Mouse (Mus musculus) CH12.LX (cell line): Measurements from ENCODE around the gene Dscam. TPM values are rescaled to one million over a fixed set of nuclear protein-coding genes. Genes with fewer than 3 reads are reported as not detected.

ENCODE experiments used
- DNase-seq: peaks from one replicate; pipeline ENCODE4 v3.0.0-alpha.2; 2013; ENCODE audit errors: extremely low read depth
- H3K27ac ChIP-seq: 2 replicates; pipeline ENCODE4 v1.5.1; 2012; ENCODE audit warnings: low read depth, mild to moderate bottlenecking, control low read depth, moderate library complexity; ENCODE audit not compliant: insufficient read depth
- H3K27me3 ChIP-seq: replicated peaks from 2 replicates; pipeline ENCODE3; 2012; ENCODE audit warnings: inconsistent platforms
- H3K36me3 ChIP-seq, 2 experiments: replicated peaks in 1 of 2; 2 replicates each; pipeline versions ENCODE3 to v1.6.1; 2012; ENCODE audit warnings: inconsistent platforms in 1 of 2, low read length in 1 of 2, mild to moderate bottlenecking in 1 of 2, mixed read lengths in 1 of 2, moderate library complexity in 1 of 2; ENCODE audit not compliant: control insufficient read depth in 1 of 2, insufficient read depth in 1 of 2
- H3K4me1 ChIP-seq, 2 experiments: 2 replicates each; pipeline ENCODE4 v1.6.1; 2012; ENCODE audit warnings: inconsistent platforms in 1 of 2, moderate library complexity in 1 of 2; ENCODE audit not compliant: insufficient read depth in 2 of 2, control insufficient read depth in 1 of 2
- H3K4me2 ChIP-seq: 2 replicates; pipeline ENCODE4 v1.6.1; 2012; ENCODE audit warnings: low read depth, mild to moderate bottlenecking, control low read depth; ENCODE audit not compliant: poor library complexity, insufficient read depth, severe bottlenecking
- H3K4me3 ChIP-seq, 3 experiments: fragments of 150-350 bp in 1 of 3; sonication (generic) in 1 of 3; replicated peaks in 1 of 3; 2 replicates each; pipeline versions ENCODE3 to v1.5.1; 2011 to 2012; ENCODE audit warnings: low read depth in 2 of 3, low read length in 2 of 3, mild to moderate bottlenecking in 2 of 3, moderate library complexity in 2 of 3, control low read depth in 1 of 3, improper control_type of control experiment in 1 of 3, inconsistent platforms in 1 of 3, mixed read lengths in 1 of 3; ENCODE audit not compliant: poor library complexity in 1 of 3
- H3K79me2 ChIP-seq: replicated peaks from 2 replicates; pipeline ENCODE4 v1.6.1; 2012; ENCODE audit warnings: mild to moderate bottlenecking, moderate library complexity; ENCODE audit not compliant: control insufficient read depth, poor library complexity, insufficient read depth, severe bottlenecking; ENCODE audit errors: extremely low read depth
- H3K9ac ChIP-seq: 2 replicates; pipeline ENCODE4 v1.6.1; 2012; ENCODE audit warnings: low read depth, mild to moderate bottlenecking, control low read depth, moderate library complexity; ENCODE audit not compliant: insufficient read depth
- H3K9me3 ChIP-seq: replicated peaks from 2 replicates; pipeline ENCODE3; 2012; ENCODE audit warnings: low read length, inconsistent platforms, mixed read lengths
- CHD1 ChIP-seq: IDR thresholded peaks from 2 replicates; pipeline ENCODE4 v1.6.1; 2012; ENCODE audit warnings: low read depth, low read length, improper control_type of control experiment, inconsistent platforms
- E2F4 ChIP-seq: IDR thresholded peaks from 2 replicates; pipeline ENCODE4 v1.6.1; 2011; ENCODE audit warnings: low read depth, low read length, improper control_type of control experiment; ENCODE audit not compliant: insufficient replicate concordance
- EP300 ChIP-seq: IDR thresholded peaks from 2 replicates; pipeline ENCODE4 v1.6.1; 2011; ENCODE audit warnings: low read length, improper control_type of control experiment
- ETS1 ChIP-seq: conservative IDR thresholded peaks from 2 replicates; pipeline ENCODE4 v1.6.1; 2012; ENCODE audit warnings: low read depth, mild to moderate bottlenecking, inconsistent platforms, low read length, improper control_type of control experiment, moderate library complexity
- GABPA ChIP-seq: IDR thresholded peaks from 2 replicates; pipeline ENCODE4 v1.6.1; 2012; ENCODE audit warnings: low read depth, low read length, improper control_type of control experiment, inconsistent platforms; ENCODE audit not compliant: insufficient replicate concordance
- IRF4 ChIP-seq: IDR thresholded peaks from 2 replicates; pipeline ENCODE4 v1.6.1; 2014; ENCODE audit warnings: low read depth, mild to moderate bottlenecking, inconsistent platforms, low read length, improper control_type of control experiment
- JUND ChIP-seq: conservative IDR thresholded peaks from 2 replicates; pipeline ENCODE4 v1.6.1; 2011; ENCODE audit warnings: low read depth, low read length, improper control_type of control experiment
- KAT2A ChIP-seq: IDR thresholded peaks from 2 replicates; pipeline ENCODE4 v1.6.1; 2012; ENCODE audit warnings: low read length, improper control_type of control experiment, inconsistent platforms; ENCODE audit not compliant: insufficient replicate concordance
- MAX ChIP-seq: IDR thresholded peaks from 2 replicates; pipeline ENCODE4 v1.6.1; 2011; ENCODE audit warnings: low read length, improper control_type of control experiment
- MEF2A ChIP-seq: IDR thresholded peaks from 2 replicates; pipeline ENCODE4 v1.6.1; 2014; ENCODE audit warnings: low read depth, mild to moderate bottlenecking, inconsistent platforms, low read length, improper control_type of control experiment, borderline replicate concordance
- MXI1 ChIP-seq: IDR thresholded peaks from 2 replicates; pipeline ENCODE4 v1.6.1; 2011; ENCODE audit warnings: mild to moderate bottlenecking, low read depth, low read length, improper control_type of control experiment
- RAD21 ChIP-seq: IDR thresholded peaks from 2 replicates; pipeline ENCODE4 v1.6.1; 2011; ENCODE audit warnings: low read depth, mild to moderate bottlenecking, low read length, improper control_type of control experiment, moderate library complexity
- RCOR1 ChIP-seq: conservative IDR thresholded peaks from 2 replicates; pipeline ENCODE4 v1.6.1; 2012; ENCODE audit warnings: low read depth, mild to moderate bottlenecking, inconsistent platforms, low read length, improper control_type of control experiment
- SMC3 ChIP-seq: IDR thresholded peaks from 2 replicates; pipeline ENCODE4 v1.6.1; 2011; ENCODE audit warnings: low read depth, low read length, improper control_type of control experiment
- TBP ChIP-seq: conservative IDR thresholded peaks from 2 replicates; pipeline ENCODE4 v1.6.1; 2011; ENCODE audit warnings: low read depth, low read length, improper control_type of control experiment
- UBTF ChIP-seq: IDR thresholded peaks from 2 replicates; pipeline ENCODE4 v1.6.1; 2012; ENCODE audit warnings: low read depth, mild to moderate bottlenecking, inconsistent platforms, low read length, improper control_type of control experiment, moderate library complexity
- USF1 ChIP-seq: IDR thresholded peaks from 2 replicates; pipeline ENCODE4 v1.6.1; 2014; ENCODE audit warnings: low read depth, mild to moderate bottlenecking, inconsistent platforms, low read length, improper control_type of control experiment
- ZC3H11A ChIP-seq: IDR thresholded peaks from 2 replicates; pipeline ENCODE4 v1.6.1; 2012; ENCODE audit warnings: low read depth, mild to moderate bottlenecking, inconsistent platforms, low read length, improper control_type of control experiment
- ZMIZ1 ChIP-seq: IDR thresholded peaks from 2 replicates; pipeline ENCODE4 v1.6.1; 2012; ENCODE audit warnings: low read depth, mild to moderate bottlenecking, inconsistent platforms, low read length, improper control_type of control experiment
- ZNF384 ChIP-seq: IDR thresholded peaks from 2 replicates; pipeline ENCODE4 v1.6.1; 2012; ENCODE audit warnings: low read depth, low read length, improper control_type of control experiment, inconsistent platforms
- dilution Hi-C: fragments of 300-500 bp; cut with MboI; formaldehyde crosslinking; loops from 2 replicates; pipeline ENCODE4 v1.14.3; 2020; ENCODE audit warnings: low sequenced_read_pairs; ENCODE audit not compliant: extremely low pct_unique_long_range_greater_than_20kb, extremely low pct_ligation_motif_present
- in situ Hi-C: fragments of 300-500 bp; cut with MboI; formaldehyde crosslinking; loops from 3 replicates; pipeline ENCODE4 v1.14.3; 2019; ENCODE audit warnings: low sequenced_read_pairs, low pct_ligation_motif_present, low pct_unique_long_range_greater_than_20kb, mixed read lengths
- polyA plus RNA-seq: library from polyadenylated mRNA; unstranded; fragments of >175 nt; gene quantifications from 2 replicates; pipeline ENCODE4 v1.2.1, GENCODE M21; 2012; ENCODE audit warnings: low read depth; ENCODE audit not compliant: insufficient read length
- total RNA-seq, 2 experiments: library from RNA; depleted of rRNA; stranded (reverse); fragments of 300-350 nt in 1 of 2; fragments of >200 nt in 1 of 2; gene quantifications; 2 replicates each; pipeline ENCODE4 v1.2.3; 2012 to 2014

Dscam gene
- total and polyA plus RNA-seq, 3 experiments = under 0.01 to 0.39 (median 0.12) TPM

GRCm38 (mm10) chr16:97066856-97067255 lies 103.7 kb downstream of the Dscam start:
- dilution Hi-C loops = no loop called here
- H3K9ac ChIP-seq = no peak overlapping the region
- no peak overlapping the region for H3K4me2 ChIP-seq
- no peaks in the 10 kb centered on the region for H3K9me3 ChIP-seq
- TF ChIP-seq MAX (no peak), IRF4 (no peak), EP300 (no peak), UBTF (no peak), ZMIZ1 (no peak), E2F4 (no peak), ZNF384 (no peak), ZC3H11A (no peak), KAT2A (no peak), TBP (no peak), RAD21 (no peak), MEF2A (no peak), GABPA (no peak), SMC3 (no peak)
- TF ChIP-seq, all 38 proteins: peak for 0
- H3K36me3 ChIP-seq = no peaks in the 10 kb centered on the region
- in situ Hi-C loops = no loop called here
- no peak overlapping the region for H3K27ac ChIP-seq
- no peak overlapping the region for H3K4me3 ChIP-seq
- no peak for DNase-seq
- H3K4me1 ChIP-seq = peaks cover 0 to 6% of the 10 kb centered on the region in 2 experiments; a peak in 1 of 4 replicates
- H3K27me3 ChIP-seq = no peaks in the 10 kb centered on the region
- no peaks in the 10 kb centered on the region for H3K79me2 ChIP-seq

DNA sequence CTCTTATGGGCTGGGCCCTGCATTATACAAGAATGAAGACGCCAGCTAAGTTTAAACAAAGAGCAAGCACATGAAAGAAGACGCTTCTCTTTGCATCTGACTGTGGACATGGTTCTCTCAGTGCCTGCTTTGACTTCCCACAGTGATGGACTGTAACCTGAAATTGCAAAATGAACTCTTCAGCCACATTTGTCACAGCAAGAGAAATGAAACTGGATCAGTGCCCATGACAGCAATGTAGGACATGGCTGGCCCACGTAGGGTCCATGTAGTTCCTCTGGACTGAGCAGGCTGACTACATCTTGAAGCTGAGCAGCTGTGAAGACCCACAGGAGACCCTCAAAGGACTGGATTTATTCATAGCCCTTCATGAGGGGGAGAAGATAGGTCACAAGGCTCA lies 108.3 kb downstream of the Dscam start:
- dilution Hi-C loops = no loop called here
- Histone ChIP-seq H3K9ac (no peak overlapping the region), H3K36me3 (no peaks in the 10 kb centered on the region), H3K4me3 (no peak overlapping the region), H3K9me3 (no peaks in the 10 kb centered on the region), H3K4me1 (0 out of 4 replicates have a peak, but pooled peaks cover 0 to 5% of the 10 kb centered on the region in 2 experiments), H3K4me2 (no peak overlapping the region), H3K27ac (no peak overlapping the region), H3K27me3 (no peaks in the 10 kb centered on the region), H3K79me2 (no peaks in the 10 kb centered on the region)
- in situ Hi-C loops = no loop called here
- TF ChIP-seq RCOR1 (no peak), USF1 (no peak), SMC3 (no peak), ZMIZ1 (no peak), KAT2A (no peak), CHD1 (no peak), TBP (no peak), ETS1 (no peak), JUND (no peak), MXI1 (no peak), EP300 (no peak), UBTF (no peak), MAX (no peak), ZNF384 (no peak)
- no peak for DNase-seq
